Mouse (Mus musculus) MEL (cell line): ENCODE measurements around the gene Tmem199. TPM values are rescaled to one million over a fixed set of nuclear protein-coding genes. Genes with fewer than 3 reads are reported as not detected.

Experiments
- DNase-seq: peaks from one replicate; pipeline ENCODE4 v3.0.0; 2011; ENCODE audit warnings: low read depth, low spot score
- H3K27ac ChIP-seq: 2 replicates; pipeline ENCODE4 v1.5.1; 2012; ENCODE audit warnings: low read depth, mild to moderate bottlenecking, control low read depth, low read length, moderate library complexity; ENCODE audit not compliant: control insufficient read depth
- H3K27me3 ChIP-seq, 2 experiments: fragments of 150-350 bp in 1 of 2; sonication (generic) in 1 of 2; 2 replicates each; pipeline ENCODE4 v1.6.1; 2012; ENCODE audit warnings: low read length in 2 of 2, mild to moderate bottlenecking in 2 of 2, improper control_type of control experiment in 1 of 2, moderate library complexity in 1 of 2; ENCODE audit not compliant: insufficient read depth in 2 of 2, control insufficient read depth in 1 of 2
- H3K36me3 ChIP-seq, 2 experiments: 2 replicates each; pipeline ENCODE4 v1.6.1; 2012 to 2014; ENCODE audit warnings: low read length in 2 of 2, improper control_type of control experiment in 1 of 2, inconsistent platforms in 1 of 2, mild to moderate bottlenecking in 1 of 2; ENCODE audit not compliant: insufficient read depth in 2 of 2, control insufficient read depth in 1 of 2
- H3K4me1 ChIP-seq, 2 experiments: fragments of 150-350 bp in 1 of 2; sonication (generic) in 1 of 2; 2 replicates each; pipeline ENCODE4 v1.6.1; 2012; ENCODE audit warnings: low read length in 2 of 2, improper control_type of control experiment in 1 of 2, mild to moderate bottlenecking in 1 of 2; ENCODE audit not compliant: insufficient read depth in 2 of 2, control insufficient read depth in 1 of 2
- H3K4me3 ChIP-seq, 2 experiments: fragments of 150-350 bp in 1 of 2; sonication (generic) in 1 of 2; 2 replicates each; pipeline ENCODE4 v1.5.1; 2012; ENCODE audit warnings: low read depth in 2 of 2, low read length in 2 of 2, mild to moderate bottlenecking in 2 of 2, moderate library complexity in 2 of 2, control low read depth in 1 of 2, improper control_type of control experiment in 1 of 2; ENCODE audit not compliant: control insufficient read depth in 1 of 2, insufficient read depth in 1 of 2
- H3K79me2 ChIP-seq: 2 replicates; pipeline ENCODE4 v1.6.1; 2012; ENCODE audit warnings: mild to moderate bottlenecking, low read length, moderate library complexity; ENCODE audit not compliant: control insufficient read depth, poor library complexity, insufficient read depth
- H3K9ac ChIP-seq: 2 replicates; pipeline ENCODE4 v1.6.1; 2012; ENCODE audit warnings: low read depth, mild to moderate bottlenecking, control low read depth, low read length, moderate library complexity; ENCODE audit not compliant: control insufficient read depth, poor library complexity, severe bottlenecking
- H3K9me3 ChIP-seq: fragments of 150-350 bp; sonication (generic); replicated peaks from 2 replicates; pipeline ENCODE4 v1.6.1; 2012; ENCODE audit warnings: mild to moderate bottlenecking, low read length, improper control_type of control experiment, moderate library complexity; ENCODE audit not compliant: insufficient read depth
- BHLHE40 ChIP-seq: IDR thresholded peaks from 2 replicates; pipeline ENCODE4 v1.6.1; 2012; ENCODE audit warnings: low read depth, mild to moderate bottlenecking, inconsistent platforms, low read length, improper control_type of control experiment, borderline replicate concordance
- CHD1 ChIP-seq: IDR thresholded peaks from 2 replicates; pipeline ENCODE4 v1.6.1; 2012; ENCODE audit warnings: low read depth, mild to moderate bottlenecking, inconsistent platforms, low read length, improper control_type of control experiment
- CHD2 ChIP-seq: IDR thresholded peaks from 2 replicates; pipeline ENCODE4 v1.6.1; 2011; ENCODE audit warnings: low read length, improper control_type of control experiment
- CTCF ChIP-seq, 3 experiments: IDR thresholded peaks in 2 of 3; conservative IDR thresholded peaks in 1 of 3; 2 replicates each; pipeline ENCODE4 v1.5.1; 2011 to 2012; ENCODE audit warnings: low read length in 3 of 3, low read depth in 2 of 3, mild to moderate bottlenecking in 2 of 3, improper control_type of control experiment in 1 of 3, inconsistent platforms in 1 of 3, mixed read lengths in 1 of 3, moderate library complexity in 1 of 3; ENCODE audit not compliant: control insufficient read depth in 1 of 3, insufficient read depth in 1 of 3, poor library complexity in 1 of 3, severe bottlenecking in 1 of 3
- E2F4 ChIP-seq: IDR thresholded peaks from 2 replicates; pipeline ENCODE4 v1.6.1; 2011; ENCODE audit warnings: low read depth, low read length, improper control_type of control experiment, borderline replicate concordance
- ELF1 ChIP-seq: IDR thresholded peaks from 2 replicates; pipeline ENCODE4 v1.6.1; 2014; ENCODE audit warnings: low read depth, mild to moderate bottlenecking, inconsistent platforms, low read length, improper control_type of control experiment, moderate library complexity
- EP300 ChIP-seq, 2 experiments: IDR thresholded peaks; 2 replicates each; pipeline ENCODE4 v1.6.1; 2011; ENCODE audit warnings: improper control_type of control experiment in 2 of 2, low read length in 2 of 2, low read depth in 1 of 2, mild to moderate bottlenecking in 1 of 2
- ETS1 ChIP-seq: IDR thresholded peaks from 2 replicates; pipeline ENCODE4 v1.6.1; 2012; ENCODE audit warnings: low read depth, mild to moderate bottlenecking, inconsistent platforms, low read length, improper control_type of control experiment, moderate library complexity
- GABPA ChIP-seq: IDR thresholded peaks from 2 replicates; pipeline ENCODE4 v1.6.1; 2012; ENCODE audit warnings: low read depth, mild to moderate bottlenecking, inconsistent platforms, low read length, improper control_type of control experiment, moderate library complexity
- HCFC1 ChIP-seq: IDR thresholded peaks from 2 replicates; pipeline ENCODE4 v1.6.1; 2012; ENCODE audit warnings: low read depth, mild to moderate bottlenecking, inconsistent platforms, low read length, improper control_type of control experiment, moderate library complexity
- JUND ChIP-seq: IDR thresholded peaks from 2 replicates; pipeline ENCODE4 v1.6.1; 2011; ENCODE audit warnings: low read depth, mild to moderate bottlenecking, improper control_type of control experiment, low read length
- MAZ ChIP-seq: IDR thresholded peaks from 2 replicates; pipeline ENCODE4 v1.6.1; 2012; ENCODE audit warnings: low read depth, mild to moderate bottlenecking, inconsistent platforms, low read length, improper control_type of control experiment
- MXI1 ChIP-seq: IDR thresholded peaks from 2 replicates; pipeline ENCODE4 v1.6.1; 2011; ENCODE audit warnings: mild to moderate bottlenecking, low read depth, low read length, improper control_type of control experiment
- MYB ChIP-seq: IDR thresholded peaks from 2 replicates; pipeline ENCODE4 v1.6.1; 2011; ENCODE audit warnings: mild to moderate bottlenecking, low read depth, low read length, improper control_type of control experiment
- MYC ChIP-seq: IDR thresholded peaks from 2 replicates; pipeline ENCODE4 v1.6.1; 2011; ENCODE audit warnings: low read depth, mild to moderate bottlenecking, low read length, improper control_type of control experiment, moderate library complexity
- NELFE ChIP-seq: IDR thresholded peaks from 2 replicates; pipeline ENCODE4 v1.6.1; 2011; ENCODE audit warnings: low read depth, low read length, improper control_type of control experiment
- NRF1 ChIP-seq: IDR thresholded peaks from 2 replicates; pipeline ENCODE4 v1.6.1; 2014; ENCODE audit warnings: low read depth, mild to moderate bottlenecking, inconsistent platforms, low read length, improper control_type of control experiment, moderate library complexity; ENCODE audit not compliant: poor library complexity, insufficient read depth, severe bottlenecking
- POLR2A ChIP-seq, 2 experiments: IDR thresholded peaks; 2 replicates each; pipeline ENCODE4 v1.6.1; 2011 to 2012; ENCODE audit warnings: low read length in 2 of 2, mild to moderate bottlenecking in 2 of 2, control low read depth in 1 of 2, improper control_type of control experiment in 1 of 2, low read depth in 1 of 2, moderate library complexity in 1 of 2; ENCODE audit not compliant: control insufficient read depth in 1 of 2, insufficient read depth in 1 of 2, poor library complexity in 1 of 2
- POLR2AphosphoS2 ChIP-seq: IDR thresholded peaks from 2 replicates; pipeline ENCODE4 v1.6.1; 2011; ENCODE audit warnings: low read length, improper control_type of control experiment
- POLR2AphosphoS5 ChIP-seq: IDR thresholded peaks from 2 replicates; pipeline ENCODE4 v1.6.1; 2012; ENCODE audit warnings: low read depth, borderline replicate concordance, mild to moderate bottlenecking, inconsistent platforms, low read length, moderate library complexity, mixed read lengths
- RAD21 ChIP-seq: IDR thresholded peaks from 2 replicates; pipeline ENCODE4 v1.6.1; 2011; ENCODE audit warnings: mild to moderate bottlenecking, low read depth, low read length, improper control_type of control experiment
- RCOR1 ChIP-seq: IDR thresholded peaks from 2 replicates; pipeline ENCODE4 v1.6.1; 2012; ENCODE audit warnings: low read depth, mild to moderate bottlenecking, inconsistent platforms, low read length, improper control_type of control experiment
- SIN3A ChIP-seq: IDR thresholded peaks from 2 replicates; pipeline ENCODE4 v1.6.1; 2012; ENCODE audit warnings: low read length, improper control_type of control experiment, inconsistent platforms
- SMC3 ChIP-seq: IDR thresholded peaks from 2 replicates; pipeline ENCODE4 v1.6.1; 2011; ENCODE audit warnings: low read depth, low read length, improper control_type of control experiment
- TAL1 ChIP-seq: IDR thresholded peaks from 2 replicates; pipeline ENCODE4 v1.6.1; 2012; ENCODE audit warnings: mild to moderate bottlenecking, inconsistent platforms, low read length, moderate library complexity, mixed read lengths
- TBP ChIP-seq: IDR thresholded peaks from 2 replicates; pipeline ENCODE4 v1.8.0; 2011; ENCODE audit warnings: low read depth, low read length, improper control_type of control experiment
- USF1 ChIP-seq: IDR thresholded peaks from 2 replicates; pipeline ENCODE4 v1.6.1; 2014; ENCODE audit warnings: low read depth, mild to moderate bottlenecking, inconsistent platforms, low read length, improper control_type of control experiment, moderate library complexity
- USF2 ChIP-seq, 2 experiments: IDR thresholded peaks; 2 replicates each; pipeline ENCODE4 v1.6.1; 2011 to 2012; ENCODE audit warnings: improper control_type of control experiment in 2 of 2, low read length in 2 of 2, borderline replicate concordance in 1 of 2, inconsistent platforms in 1 of 2, low read depth in 1 of 2, mild to moderate bottlenecking in 1 of 2; ENCODE audit not compliant: insufficient read depth in 1 of 2
- ZC3H11A ChIP-seq: IDR thresholded peaks from 2 replicates; pipeline ENCODE4 v1.6.1; 2012; ENCODE audit warnings: low read depth, mild to moderate bottlenecking, inconsistent platforms, low read length, improper control_type of control experiment
- ZNF384 ChIP-seq: IDR thresholded peaks from 2 replicates; pipeline ENCODE4 v1.6.1; 2012; ENCODE audit warnings: low read depth, mild to moderate bottlenecking, inconsistent platforms, low read length, improper control_type of control experiment
- polyA plus RNA-seq, 2 experiments: library from polyadenylated mRNA; stranded (reverse) in 1 of 2; unstranded in 1 of 2; fragments of >175 nt in 1 of 2; fragments of >200 nt in 1 of 2; gene quantifications; 2 replicates each; pipeline versions ENCODE4 v1.2.1 to v1.2.4; 2012; ENCODE audit warnings: low replicate concordance in 2 of 2, low read depth in 1 of 2; ENCODE audit not compliant: insufficient read length in 2 of 2, insufficient read depth in 1 of 2, missing spikeins in 1 of 2
- total RNA-seq: library from RNA; depleted of rRNA; stranded (reverse); fragments of 300-350 nt; gene quantifications from 2 replicates; pipeline ENCODE4 v1.2.3, GENCODE M21; 2012

The Tmem199 gene
- total and polyA plus RNA-seq, 3 experiments, result 36.5 to 57.1 TPM; not detected in 1

GRCm38 (mm10) chr11:78547718-78548460 is 35.9 kb upstream of the Tmem199 start:
- DNase-seq, result peak; percentile 51
- Histone ChIP-seq H3K4me1 (peaks cover 29 to 34% of the 10 kb centered on the region in 2 experiments), H3K9ac (peak overlapping the region; percentile 66), H3K79me2 (peaks cover 52% of the 10 kb centered on the region), H3K36me3 (peaks cover 3 to 44% of the 10 kb centered on the region in 2 experiments), H3K4me3 (peak overlapping the region; percentile 9 to 99; a peak in 2 of 4 replicates), H3K27me3 (no peaks in the 10 kb centered on the region), H3K9me3 (no peaks in the 10 kb centered on the region), H3K27ac (peak overlapping the region; percentile 80)
- TF ChIP-seq EP300 (IDR thresholded peaks at IDR 0.05; ENCODE audit: low read depth in 1 of 2, low read length in 2 of 2) (peak in 1 of 2 experiments; percentile 1; a peak in 1 of 4 replicates), POLR2A (IDR thresholded peaks at IDR 0.05; ENCODE audit: control insufficient read depth in 1 of 2, insufficient read depth in 1 of 2, low read depth in 1 of 2, low read length in 2 of 2, poor library complexity in 1 of 2) (no peak), MYC (no peak), ZNF384 (peak; percentile 78), TAL1 (no peak), ELF1 (no peak), POLR2AphosphoS5 (no peak), SMC3 (no peak; the same call in 1 of the 2 replicates), RCOR1 (peak; percentile 72; the same call in 1 of the 2 replicates), CHD1 (no peak), SIN3A (no peak)

DNA sequence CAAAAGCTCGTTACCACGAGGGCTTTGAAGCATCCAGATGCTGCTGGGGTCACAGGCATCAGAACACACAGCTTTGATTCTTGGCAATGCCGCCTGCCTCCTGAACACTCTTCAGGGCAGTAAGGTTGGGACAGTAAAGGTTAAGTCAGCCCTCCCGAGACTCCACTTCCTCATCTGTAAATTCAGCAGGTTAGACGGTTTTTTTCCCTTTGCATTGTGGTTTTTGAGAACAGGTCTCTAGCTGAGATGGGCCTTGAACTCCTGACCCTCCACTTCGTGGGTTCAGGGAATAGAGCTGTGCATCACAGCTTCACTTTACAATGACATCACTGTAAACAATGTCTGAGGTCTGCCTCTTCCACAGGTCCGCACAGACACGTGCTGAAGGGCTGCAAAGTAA is 33.2 kb upstream of the Tmem199 start:
- H3K27me3 ChIP-seq, result no peaks in the 10 kb centered on the region
- H3K9ac ChIP-seq, result peak overlapping the region; percentile 1; the same call in 1 of the 2 replicates
- H3K27ac ChIP-seq, result peak overlapping the region; percentile 32; the same call in 1 of the 2 replicates
- peaks cover 7 to 41% of the 10 kb centered on the region in 2 experiments for H3K36me3 ChIP-seq
- H3K4me3 ChIP-seq, result no peak overlapping the region
- peaks cover 50% of the 10 kb centered on the region for H3K79me2 ChIP-seq
- H3K4me1 ChIP-seq, result peaks cover 26 to 28% of the 10 kb centered on the region in 2 experiments
- H3K9me3 ChIP-seq, result no peaks in the 10 kb centered on the region
- DNase-seq, result peak; percentile 72
- no peak for TF ChIP-seq POLR2AphosphoS2
- 0 out of 2 replicates have a peak, but pooled peaks have one; percentile 16 for TF ChIP-seq SMC3
- no peak for TF ChIP-seq USF1
- no peak for TF ChIP-seq NELFE
- TF ChIP-seq MAZ, result no peak
- TF ChIP-seq HCFC1, result no peak
- TF ChIP-seq POLR2AphosphoS5, result no peak
- TF ChIP-seq MYB, result no peak
- no peak for TF ChIP-seq MXI1
- no peak for TF ChIP-seq NRF1
- no peak for TF ChIP-seq RCOR1
- no peak for TF ChIP-seq BHLHE40
- TF ChIP-seq EP300 (IDR thresholded peaks at IDR 0.05; ENCODE audit: low read depth in 1 of 2, low read length in 2 of 2), result 0 out of 4 replicates have a peak, but pooled peaks of 1 of the 2 experiments have one; percentile 37
- 0 out of 2 replicates have a peak, but pooled peaks have one; percentile 21 for TF ChIP-seq ETS1
- no peak for TF ChIP-seq RAD21
- no peak for TF ChIP-seq CHD1
- no peak for TF ChIP-seq USF2 (IDR thresholded peaks at IDR 0.05; ENCODE audit: borderline replicate concordance in 1 of 2, insufficient read depth in 1 of 2, low read depth in 1 of 2, low read length in 2 of 2)
- TF ChIP-seq CHD2, result no peak
- no peak for TF ChIP-seq GABPA
- TF ChIP-seq CTCF (IDR thresholded peaks at IDR 0.05 in 2 of 3, conservative IDR thresholded peaks at IDR 0.05 in 1 of 3; ENCODE audit: control insufficient read depth in 1 of 3, insufficient read depth in 1 of 3, low read depth in 2 of 3, low read length in 3 of 3, poor library complexity in 1 of 3, severe bottlenecking in 1 of 3), result no peak
- no peak for TF ChIP-seq ZC3H11A
- peak; percentile 67; the same call in 1 of the 2 replicates for TF ChIP-seq ZNF384
- no peak for TF ChIP-seq TBP
- TF ChIP-seq JUND, result no peak
- no peak for TF ChIP-seq E2F4
- no peak for TF ChIP-seq MYC
